ENCODE assay signal across 15 mouse cellular contexts in genomic region chr7:49176590-49177201, GRCm38 (mm10).
DNase-seq lines count a peak whose midpoint lies in the region; ATAC-seq lines count a peak whose summit lies in the region.
"Had no signal": no experiment of that assay in that cellular context is flagged by ENCODE, and none has a peak within 500 bp of the region (broad histone marks: within the 10 kb centered on the region; RNA-seq: fewer than 3 reads in every experiment).

No protein-coding gene starts in this region.

- 77% methylated on average over 21 of the region's 21 CpGs for WGBS in hindbrain, embryonic 14.5 days
- WGBS in hindbrain, embryonic 10.5 days = 90% methylated on average over 21 of the region's 21 CpGs
- 62% methylated on average over 21 of the region's 21 CpGs for WGBS in heart, embryonic 13.5 days
- WGBS in midbrain, embryonic 13.5 days = 82% methylated on average over 21 of the region's 21 CpGs

- DNase-seq in hindbrain, embryonic 14.5 days (ENCODE audit: low spot score) = no peak
- DNase-seq in hindbrain, embryonic 10.5 days (ENCODE audit: low spot score) = no peak
- peak; percentile 61 for DNase-seq in brain, adult 2 months (ENCODE audit: low read depth, low spot score)
- no peak for DNase-seq in right cerebral cortex, postnatal 14 days
- no peak for DNase-seq in layer of hippocampus, adult 18-20 months (ENCODE audit: low spot score in 2 of 2)
- no peak for DNase-seq in adrenal gland, adult 18-20 months (ENCODE audit: low spot score in 2 of 2)
- DNase-seq: adrenal gland, postnatal 25 days; cerebellum, adult 8-10 months; kidney, adult 2 months; thymus, postnatal 4 days had no signal

- H3K4me1 ChIP-seq in hindbrain, embryonic 14.5 days (replicated peaks; ENCODE audit: control insufficient read depth, insufficient read depth, low read length) = peaks cover 10% of the 10 kb centered on the region; the same call in 1 of the 2 replicates
- peaks cover 16% of the 10 kb centered on the region for H3K4me1 ChIP-seq in hindbrain, embryonic 10.5 days (replicated peaks)
- peaks cover 64% of the 10 kb centered on the region for H3K4me1 ChIP-seq in heart, embryonic 13.5 days
- peaks cover 24% of the 10 kb centered on the region for H3K4me1 ChIP-seq in midbrain, embryonic 13.5 days (replicated peaks)
- H3K4me1 ChIP-seq: embryonic facial prominence, embryonic 12.5 days; liver, embryonic 15.5 days had no signal

- no peak overlapping the region for H3K9ac ChIP-seq in hindbrain, embryonic 14.5 days
- no peak overlapping the region for H3K9ac ChIP-seq in heart, embryonic 13.5 days
- H3K9ac ChIP-seq in midbrain, embryonic 13.5 days (replicated peaks) = no peak overlapping the region
- H3K9ac ChIP-seq: embryonic facial prominence, embryonic 12.5 days; liver, embryonic 15.5 days had no signal

- H3K27ac ChIP-seq in hindbrain, embryonic 14.5 days = peak overlapping the region; percentile 45; the same call in 1 of the 2 replicates
- H3K27ac ChIP-seq in hindbrain, embryonic 10.5 days = no peak overlapping the region
- H3K27ac ChIP-seq in heart, embryonic 13.5 days (replicated peaks) = peak overlapping the region; percentile 55
- 0 out of 2 replicates have a peak overlapping the region, but pooled peaks have one; percentile 25 for H3K27ac ChIP-seq in midbrain, embryonic 13.5 days
- H3K27ac ChIP-seq: embryonic facial prominence, embryonic 12.5 days; liver, embryonic 15.5 days had no signal

- H3K36me3 ChIP-seq in hindbrain, embryonic 14.5 days (replicated peaks; ENCODE audit: control insufficient read depth, insufficient read depth) = no peaks in the 10 kb centered on the region
- H3K36me3 ChIP-seq in hindbrain, embryonic 10.5 days = no peaks in the 10 kb centered on the region
- H3K36me3 ChIP-seq in heart, embryonic 13.5 days = no peaks in the 10 kb centered on the region
- H3K36me3 ChIP-seq in midbrain, embryonic 13.5 days = no peaks in the 10 kb centered on the region
- H3K36me3 ChIP-seq: embryonic facial prominence, embryonic 12.5 days; liver, embryonic 15.5 days had no signal

- H3K4me3 ChIP-seq in hindbrain, embryonic 14.5 days (replicated peaks; ENCODE audit: low read length) = no peak overlapping the region
- no peak overlapping the region for H3K4me3 ChIP-seq in hindbrain, embryonic 10.5 days
- H3K4me3 ChIP-seq in heart, embryonic 13.5 days = no peak overlapping the region
- H3K4me3 ChIP-seq in midbrain, embryonic 13.5 days (replicated peaks) = no peak overlapping the region
- H3K4me3 ChIP-seq: embryonic facial prominence, embryonic 12.5 days; liver, embryonic 15.5 days had no signal

- 0 out of 2 replicates have a peak, but pooled peaks have one; percentile 29 for ATAC-seq in hindbrain, embryonic 14.5 days (ENCODE audit: low FRiP score)
- no peak for ATAC-seq in heart, embryonic 13.5 days (ENCODE audit: extremely low read depth, insufficient number of reproducible peaks, low FRiP score, low TSS enrichment)
- ATAC-seq in midbrain, embryonic 13.5 days = peak; percentile 18; the same call in 1 of the 2 replicates
- ATAC-seq: Patski had no signal

- no peaks in the 10 kb centered on the region for H3K27me3 ChIP-seq in hindbrain, embryonic 14.5 days (ENCODE audit: control insufficient read depth, insufficient read depth, low read length)
- H3K27me3 ChIP-seq in hindbrain, embryonic 10.5 days (ENCODE audit: insufficient read depth, poor library complexity, severe bottlenecking) = no peaks in the 10 kb centered on the region
- no peaks in the 10 kb centered on the region for H3K27me3 ChIP-seq in heart, embryonic 13.5 days (replicated peaks)
- H3K27me3 ChIP-seq in midbrain, embryonic 13.5 days = no peaks in the 10 kb centered on the region
- H3K27me3 ChIP-seq: embryonic facial prominence, embryonic 12.5 days; liver, embryonic 15.5 days; Patski had no signal

- H3K4me2 ChIP-seq in hindbrain, embryonic 14.5 days (replicated peaks) = no peak overlapping the region
- peak overlapping the region; percentile 33 for H3K4me2 ChIP-seq in heart, embryonic 13.5 days
- H3K4me2 ChIP-seq in midbrain, embryonic 13.5 days (replicated peaks) = no peak overlapping the region
- H3K4me2 ChIP-seq: embryonic facial prominence, embryonic 12.5 days; liver, embryonic 15.5 days had no signal

- H3K9me3 ChIP-seq in hindbrain, embryonic 14.5 days (ENCODE audit: control insufficient read depth, low read length) = no peaks in the 10 kb centered on the region
- H3K9me3 ChIP-seq in hindbrain, embryonic 10.5 days = no peaks in the 10 kb centered on the region
- H3K9me3 ChIP-seq in heart, embryonic 13.5 days = no peaks in the 10 kb centered on the region
- no peaks in the 10 kb centered on the region for H3K9me3 ChIP-seq in midbrain, embryonic 13.5 days
- H3K9me3 ChIP-seq: embryonic facial prominence, embryonic 12.5 days; liver, embryonic 15.5 days had no signal
